Mouse (Mus musculus) heart, postnatal 25 days (tissue): Measurements from ENCODE around the gene Prpsap1. TPM values are rescaled to one million over a fixed set of nuclear protein-coding genes. Genes with fewer than 3 reads are reported as not detected.

Experiments
- DNase-seq: peaks from one replicate; pipeline ENCODE4 v3.0.0; 2022; ENCODE audit warnings: low spot score
- intact Hi-C: fragments of 180-260 bp; cut with DNase I; formaldehyde crosslinking; loops from one replicate; pipeline ENCODE4 v1.15.1; 2025
- total RNA-seq, 2 experiments: library from RNA; stranded (reverse); gene quantifications; 2 replicates each; pipeline ENCODE4 v1.2.3; 2021

Prpsap1 gene
- total RNA-seq, result 10 to 100 TPM; 33.2 to 35.1 TPM

GRCm38 (mm10) chr11:116493795-116494252 is at the start of gene Prpsap1:
Gene Prpsap1, minus strand, starts transcription at chr11:116494202.
- intact Hi-C loops, result no loop called here

GRCm38 (mm10) chr11:116543110-116543509 is 49.1 kb upstream of the Prpsap1 start:
- DNase-seq, result no peak
- intact Hi-C loops, result no loop called here

More at GRCm38 (mm10) chr11:116493795-116494252, at the start of gene Prpsap1:
- peak; percentile 42 for DNase-seq

- intact Hi-C loops, result no loop called here
These were observed 47.2 kb upstream of the Prpsap1 start for GRCm38 (mm10) chr11:116541183-116541582.

GRCm38 (mm10) chr11:116538142-116538735 is 44.2 kb upstream of the Prpsap1 start:
- intact Hi-C loops, result loop anchor here (10.0 kb wide), 1 partner anchor 53 kb away; no protein-coding TSS in a partner anchor
- DNase-seq, result no peak

More at GRCm38 (mm10) chr11:116541183-116541582, 47.2 kb upstream of the Prpsap1 start:
- DNase-seq, result no peak

GRCm38 (mm10) chr11:116537388-116537787 is 43.4 kb upstream of the Prpsap1 start:
- no peak for DNase-seq
- intact Hi-C loops, result loop anchor here (10.0 kb wide), 1 partner anchor 53 kb away; no protein-coding TSS in a partner anchor

- intact Hi-C loops, result loop anchor here (10.0 kb wide), 1 partner anchor 52 kb away; no protein-coding TSS in a partner anchor
- no peak for DNase-seq
These were observed 42.7 kb upstream of the Prpsap1 start for GRCm38 (mm10) chr11:116536685-116537084.

- DNase-seq, result peak; percentile 40
- intact Hi-C loops, result loop anchor here (1.0 to 10.0 kb wide), 2 partner anchors 33 to 50 kb away; no protein-coding TSS in a partner anchor
These were observed 40.3 kb upstream of the Prpsap1 start for GRCm38 (mm10) chr11:116534154-116534865.

- intact Hi-C loops, result loop anchor here (1.0 to 10.0 kb wide), 2 partner anchors 32 to 49 kb away; no protein-coding TSS in a partner anchor
- peak; percentile 42 for DNase-seq
These were observed 39.5 kb upstream of the Prpsap1 start for GRCm38 (mm10) chr11:116533341-116534153.

- peak; percentile 72 for DNase-seq
- intact Hi-C loops, result loop anchor here (10.0 kb wide), 1 partner anchor 48 kb away; no protein-coding TSS in a partner anchor
These were observed 38.9 kb upstream of the Prpsap1 start for GRCm38 (mm10) chr11:116532810-116533338.

GRCm38 (mm10) chr11:116532262-116532809 is 38.3 kb upstream of the Prpsap1 start:
- intact Hi-C loops, result loop anchor here (10.0 kb wide), 1 partner anchor 48 kb away; no protein-coding TSS in a partner anchor
- no peak for DNase-seq

- no peak for DNase-seq
These were observed 37.6 kb upstream of the Prpsap1 start for GRCm38 (mm10) chr11:116531371-116532191.

GRCm38 (mm10) chr11:116530187-116531147 is 36.5 kb upstream of the Prpsap1 start, which contains the start of gene Sphk1:
Gene Sphk1, plus strand, starts transcription at chr11:116530925.
- no peak for DNase-seq
- intact Hi-C loops, result loop anchor here (10.0 kb wide), 1 partner anchor 46 kb away; no protein-coding TSS in a partner anchor

More at GRCm38 (mm10) chr11:116531371-116532191, 37.6 kb upstream of the Prpsap1 start:
- intact Hi-C loops, result loop anchor here (10.0 kb wide), 1 partner anchor 47 kb away; no protein-coding TSS in a partner anchor

GRCm38 (mm10) chr11:116528636-116529320 is 34.8 kb upstream of the Prpsap1 start:
- DNase-seq, result no peak
- intact Hi-C loops, result no loop called here

- intact Hi-C loops, result no loop called here
- peak; percentile 61 for DNase-seq
These were observed 29.7 kb upstream of the Prpsap1 start for GRCm38 (mm10) chr11:116523699-116524189.

- no peak for DNase-seq
- intact Hi-C loops, result no loop called here
These were observed 29.1 kb upstream of the Prpsap1 start for GRCm38 (mm10) chr11:116522886-116523698.
